Comparison of ENCODE assay signal across 32 mouse cellular contexts in the genomic region with DNA sequence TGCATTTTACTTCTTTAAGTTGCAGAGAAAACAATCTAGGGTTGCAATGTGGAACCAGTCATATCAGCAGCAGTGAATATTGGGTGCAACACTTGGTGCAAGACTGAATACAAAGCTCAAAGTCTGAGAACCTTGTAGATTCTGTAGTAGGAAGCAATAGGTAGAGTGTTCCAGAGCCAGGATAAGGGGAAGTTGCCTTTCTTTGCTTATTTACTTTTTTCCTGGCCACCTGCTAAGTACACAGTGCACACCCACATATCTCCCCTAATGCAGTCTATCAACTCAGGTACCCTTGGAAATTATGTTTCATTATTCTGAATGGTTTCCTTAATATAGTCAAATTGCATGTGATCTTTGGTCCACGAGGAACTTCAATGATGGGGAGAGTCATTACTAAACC.
"Had no signal": no experiment of that assay in that cellular context is flagged by ENCODE, and none has a peak within 500 bp of the region (broad histone marks: within the 10 kb centered on the region; RNA-seq: fewer than 3 reads in every experiment).

No protein-coding gene starts in this region.

- H3K4me3 ChIP-seq: left cerebral cortex, adult 2 months; limb, embryonic 10.5 days; limb, embryonic 12.5 days; limb, embryonic 13.5 days; limb, embryonic 15.5 days; liver, embryonic 12.5 days; liver, embryonic 13.5 days; liver, embryonic 15.5 days; lung, embryonic 15.5 days; megakaryocyte, embryonic 14.5 days; midbrain, embryonic 10.5 days; midbrain, embryonic 12.5 days; midbrain, embryonic 13.5 days; midbrain, embryonic 15.5 days; myocyte had no signal

- H3K27me3 ChIP-seq: limb, embryonic 12.5 days; limb, embryonic 13.5 days; limb, embryonic 15.5 days; liver, embryonic 12.5 days; liver, embryonic 13.5 days; liver, embryonic 15.5 days; lung, embryonic 15.5 days; megakaryocyte, embryonic 14.5 days; midbrain, embryonic 12.5 days; midbrain, embryonic 13.5 days; midbrain, embryonic 15.5 days had no signal

- H3K9ac ChIP-seq: limb, embryonic 12.5 days; limb, embryonic 13.5 days; limb, embryonic 15.5 days; liver, embryonic 12.5 days; liver, embryonic 13.5 days; liver, embryonic 14.5 days; liver, embryonic 15.5 days; liver, postnatal 0 days; lung, embryonic 14.5 days; lung, embryonic 15.5 days; midbrain, embryonic 12.5 days; midbrain, embryonic 13.5 days; midbrain, embryonic 15.5 days had no signal

- ATAC-seq: liver, embryonic 12.5 days; liver, postnatal 0 days; lung, postnatal 0 days; midbrain, embryonic 13.5 days; midbrain, embryonic 15.5 days; midbrain, embryonic 16.5 days had no signal

- H3K4me1 ChIP-seq: limb, embryonic 10.5 days; limb, embryonic 12.5 days; limb, embryonic 13.5 days; limb, embryonic 15.5 days; liver, embryonic 12.5 days; liver, embryonic 13.5 days; liver, embryonic 15.5 days; lung, embryonic 15.5 days; megakaryocyte, embryonic 14.5 days; midbrain, embryonic 10.5 days; midbrain, embryonic 12.5 days; midbrain, embryonic 13.5 days; midbrain, embryonic 15.5 days had no signal

- H3K36me3 ChIP-seq: limb, embryonic 10.5 days; limb, embryonic 12.5 days; limb, embryonic 13.5 days; limb, embryonic 15.5 days; liver, embryonic 12.5 days; liver, embryonic 13.5 days; liver, embryonic 15.5 days; lung, embryonic 15.5 days; midbrain, embryonic 10.5 days; midbrain, embryonic 12.5 days; midbrain, embryonic 13.5 days; midbrain, embryonic 15.5 days had no signal

- DNase-seq: left cerebral cortex, postnatal 4 days; liver; liver, embryonic 13.5 days; liver, postnatal 0 days; lung, adult 18-20 months; lung, adult 2 months; lung, embryonic 14.5 days; lung, postnatal 10 days; lung, postnatal 14 days; lung, postnatal 36 days; lung, postnatal 4 days; midbrain, embryonic 14.5 days had no signal

- H3K27ac ChIP-seq: left cerebral cortex, adult 2 months; limb, embryonic 10.5 days; limb, embryonic 12.5 days; limb, embryonic 13.5 days; limb, embryonic 15.5 days; liver, embryonic 12.5 days; liver, embryonic 13.5 days; liver, embryonic 14.5 days; liver, embryonic 15.5 days; lung, embryonic 15.5 days; macrophage; midbrain, embryonic 10.5 days; midbrain, embryonic 12.5 days; midbrain, embryonic 13.5 days; midbrain, embryonic 15.5 days had no signal

- H3K9me3 ChIP-seq: limb, embryonic 10.5 days; limb, embryonic 12.5 days; limb, embryonic 13.5 days; limb, embryonic 15.5 days; liver, embryonic 12.5 days; liver, embryonic 13.5 days; liver, embryonic 15.5 days; lung, embryonic 15.5 days; megakaryocyte, embryonic 14.5 days; midbrain, embryonic 10.5 days; midbrain, embryonic 12.5 days; midbrain, embryonic 13.5 days; midbrain, embryonic 15.5 days had no signal

- H3K4me2 ChIP-seq: limb, embryonic 12.5 days; limb, embryonic 13.5 days; limb, embryonic 15.5 days; liver, embryonic 11.5 days; liver, embryonic 12.5 days; liver, embryonic 13.5 days; liver, embryonic 15.5 days; lung, embryonic 14.5 days; lung, embryonic 15.5 days; midbrain, embryonic 11.5 days; midbrain, embryonic 12.5 days; midbrain, embryonic 13.5 days; midbrain, embryonic 15.5 days had no signal
